Mouse (Mus musculus): Measurements from ENCODE around the gene Pla2g2f. TPM values are rescaled to one million over a fixed set of nuclear protein-coding genes. Genes with fewer than 3 reads are reported as not detected.

Gene Pla2g2f
- polyA plus RNA-seq, 1 experiment: not detected

GRCm38 (mm10) chr4:138786141-138786540 lies 28.7 kb upstream of the Pla2g2f start:
- 38% methylated on average over 4 of the region's 4 CpGs for WGBS
- peak; percentile 62 for DNase-seq
- TF ChIP-seq CTCF (conservative IDR thresholded peaks at IDR 0.05; ENCODE audit: insufficient read depth, insufficient read length, low read depth, low read length): no peak
- TF ChIP-seq POLR2A (IDR thresholded peaks at IDR 0.05; ENCODE audit: low read depth, low read length): no peak
- H3K27ac ChIP-seq (ENCODE audit: insufficient read depth, low read depth, low read length): no peak overlapping the region
- no peaks in the 10 kb centered on the region for H3K36me3 ChIP-seq (ENCODE audit: control insufficient read depth, insufficient read depth, low read length)
- H3K4me1 ChIP-seq (ENCODE audit: control insufficient read depth, insufficient read depth, low read length): no peaks in the 10 kb centered on the region
- no peak overlapping the region for H3K4me3 ChIP-seq (ENCODE audit: insufficient read depth, low read depth, low read length)
- no peaks in the 10 kb centered on the region for H3K27me3 ChIP-seq (replicated peaks; ENCODE audit: control insufficient read depth, insufficient read depth, low read length)

GRCm38 (mm10) chr4:138785721-138786120 lies 28.3 kb upstream of the Pla2g2f start:
- Histone ChIP-seq H3K36me3 (ENCODE audit: control insufficient read depth, insufficient read depth, low read length) (no peaks in the 10 kb centered on the region), H3K27ac (ENCODE audit: insufficient read depth, low read depth, low read length) (no peak overlapping the region), H3K4me3 (ENCODE audit: insufficient read depth, low read depth, low read length) (no peak overlapping the region), H3K27me3 (replicated peaks; ENCODE audit: control insufficient read depth, insufficient read depth, low read length) (no peaks in the 10 kb centered on the region), H3K4me1 (ENCODE audit: control insufficient read depth, insufficient read depth, low read length) (no peaks in the 10 kb centered on the region)
- WGBS: 22% methylated on average over 4 of the region's 4 CpGs
- TF ChIP-seq POLR2A (IDR thresholded peaks at IDR 0.05; ENCODE audit: low read depth, low read length): no peak
- peak; percentile 24; the same call in 1 of the 2 replicates for TF ChIP-seq CTCF (conservative IDR thresholded peaks at IDR 0.05; ENCODE audit: insufficient read depth, insufficient read length, low read depth, low read length)
- DNase-seq: no peak

- H3K4me3 ChIP-seq (ENCODE audit: insufficient read depth, low read depth, low read length): no peak overlapping the region
- TF ChIP-seq CTCF (conservative IDR thresholded peaks at IDR 0.05; ENCODE audit: insufficient read depth, insufficient read length, low read depth, low read length) (no peak), POLR2A (IDR thresholded peaks at IDR 0.05; ENCODE audit: low read depth, low read length) (no peak)
- no peaks in the 10 kb centered on the region for H3K36me3 ChIP-seq (ENCODE audit: control insufficient read depth, insufficient read depth, low read length)
- 80% methylated on average over 6 of the region's 6 CpGs for WGBS
- H3K4me1 ChIP-seq (ENCODE audit: control insufficient read depth, insufficient read depth, low read length): no peaks in the 10 kb centered on the region
- H3K27ac ChIP-seq (ENCODE audit: insufficient read depth, low read depth, low read length): no peak overlapping the region
- H3K27me3 ChIP-seq (replicated peaks; ENCODE audit: control insufficient read depth, insufficient read depth, low read length): no peaks in the 10 kb centered on the region
- DNase-seq: no peak
Measured at GRCm38 (mm10) chr4:138782098-138782497, 24.7 kb upstream of the Pla2g2f start.

- Histone ChIP-seq H3K27ac (ENCODE audit: insufficient read depth, low read depth, low read length) (no peak overlapping the region), H3K36me3 (ENCODE audit: control insufficient read depth, insufficient read depth, low read length) (no peaks in the 10 kb centered on the region), H3K27me3 (replicated peaks; ENCODE audit: control insufficient read depth, insufficient read depth, low read length) (no peaks in the 10 kb centered on the region), H3K4me1 (ENCODE audit: control insufficient read depth, insufficient read depth, low read length) (no peaks in the 10 kb centered on the region), H3K4me3 (ENCODE audit: insufficient read depth, low read depth, low read length) (no peak overlapping the region)
- 81% methylated on average over 5 of the region's 5 CpGs for WGBS
- no peak for DNase-seq
- no peak for TF ChIP-seq CTCF (conservative IDR thresholded peaks at IDR 0.05; ENCODE audit: insufficient read depth, insufficient read length, low read depth, low read length)
- no peak for TF ChIP-seq POLR2A (IDR thresholded peaks at IDR 0.05; ENCODE audit: low read depth, low read length)
Measured at GRCm38 (mm10) chr4:138780300-138780699, 22.9 kb upstream of the Pla2g2f start.

GRCm38 (mm10) chr4:138777417-138778407 lies 20.3 kb upstream of the Pla2g2f start:
- DNase-seq: no peak
- TF ChIP-seq CTCF (conservative IDR thresholded peaks at IDR 0.05; ENCODE audit: insufficient read depth, insufficient read length, low read depth, low read length): no peak
- no peak for TF ChIP-seq POLR2A (IDR thresholded peaks at IDR 0.05; ENCODE audit: low read depth, low read length)

GRCm38 (mm10) chr4:138775435-138775834 lies 18.0 kb upstream of the Pla2g2f start, which contains the start of gene Pla2g2d:
Gene Pla2g2d, plus strand, starts transcription at chr4:138775735.
- Histone ChIP-seq H3K36me3 (ENCODE audit: control insufficient read depth, insufficient read depth, low read length) (no peaks in the 10 kb centered on the region), H3K27ac (ENCODE audit: insufficient read depth, low read depth, low read length) (no peak within 1 kb of the TSS), H3K27me3 (replicated peaks; ENCODE audit: control insufficient read depth, insufficient read depth, low read length) (no peaks in the 10 kb centered on the region), H3K4me3 (ENCODE audit: insufficient read depth, low read depth, low read length) (no peak within 1 kb of the TSS), H3K4me1 (ENCODE audit: control insufficient read depth, insufficient read depth, low read length) (peaks cover 3% of the 10 kb centered on the region; the same call in 1 of the 2 replicates)
- no peak for DNase-seq
- 88% methylated on average over 6 of the region's 6 CpGs for WGBS
- TF ChIP-seq CTCF (conservative IDR thresholded peaks at IDR 0.05; ENCODE audit: insufficient read depth, insufficient read length, low read depth, low read length) (no peak), POLR2A (IDR thresholded peaks at IDR 0.05; ENCODE audit: low read depth, low read length) (no peak)

More at GRCm38 (mm10) chr4:138777417-138778407, 20.3 kb upstream of the Pla2g2f start:
- Histone ChIP-seq H3K27ac (ENCODE audit: insufficient read depth, low read depth, low read length) (no peak overlapping the region), H3K4me1 (ENCODE audit: control insufficient read depth, insufficient read depth, low read length) (no peaks in the 10 kb centered on the region), H3K27me3 (replicated peaks; ENCODE audit: control insufficient read depth, insufficient read depth, low read length) (no peaks in the 10 kb centered on the region), H3K4me3 (ENCODE audit: insufficient read depth, low read depth, low read length) (no peak overlapping the region), H3K36me3 (ENCODE audit: control insufficient read depth, insufficient read depth, low read length) (no peaks in the 10 kb centered on the region)
- 39% methylated on average over 20 of the region's 20 CpGs for WGBS

GRCm38 (mm10) chr4:138772386-138772785 lies 15.0 kb upstream of the Pla2g2f start:
- Histone ChIP-seq H3K4me1 (ENCODE audit: control insufficient read depth, insufficient read depth, low read length) (peaks cover 3% of the 10 kb centered on the region; the same call in 1 of the 2 replicates), H3K27ac (ENCODE audit: insufficient read depth, low read depth, low read length) (no peak overlapping the region), H3K27me3 (replicated peaks; ENCODE audit: control insufficient read depth, insufficient read depth, low read length) (no peaks in the 10 kb centered on the region), H3K4me3 (ENCODE audit: insufficient read depth, low read depth, low read length) (no peak overlapping the region), H3K36me3 (ENCODE audit: control insufficient read depth, insufficient read depth, low read length) (no peaks in the 10 kb centered on the region)
- no peak for DNase-seq
- WGBS: 61% methylated on average over 5 of the region's 5 CpGs
- no peak for TF ChIP-seq POLR2A (IDR thresholded peaks at IDR 0.05; ENCODE audit: low read depth, low read length)
- TF ChIP-seq CTCF (conservative IDR thresholded peaks at IDR 0.05; ENCODE audit: insufficient read depth, insufficient read length, low read depth, low read length): no peak

Data from kidney, adult 2 months (tissue).